Mouse (Mus musculus) ES-CJ7 (cell line): ENCODE results near the gene Sytl3.
"Not testable (repeated sequence)": the region's sequence is repeated elsewhere in the genome, so short reads cannot be mapped to it uniquely, and the experiment has no call there.

Experiments
- DNase-seq: peaks from one replicate; pipeline ENCODE4 v3.0.0; 2011; ENCODE audit warnings: low read depth, low spot score

The Sytl3 gene

DNA sequence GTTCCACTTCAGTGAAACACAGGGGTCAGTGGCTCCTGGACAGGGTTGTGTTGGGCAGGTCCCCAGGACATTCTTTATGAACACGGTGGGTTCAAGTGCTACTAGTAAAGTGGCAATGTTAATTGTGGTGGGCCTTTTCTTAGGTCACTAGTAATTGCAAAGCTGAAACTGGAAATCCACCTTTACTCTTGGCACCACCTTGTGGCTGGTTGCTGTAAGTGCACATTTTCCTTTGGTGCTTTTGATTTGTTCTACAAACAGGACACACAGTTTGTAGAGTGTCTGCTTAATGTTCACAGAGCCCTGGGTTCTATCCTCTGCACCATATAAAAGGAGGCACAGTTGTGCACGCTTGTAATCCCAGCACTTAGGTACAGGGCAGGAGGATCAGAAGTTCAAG, 32.7 kb downstream of the Sytl3 start:
- DNase-seq: peak; percentile 33

GRCm38 (mm10) chr17:6695712-6696111, 36.8 kb downstream of the Sytl3 start:
- not testable (repeated sequence) for DNase-seq

DNA sequence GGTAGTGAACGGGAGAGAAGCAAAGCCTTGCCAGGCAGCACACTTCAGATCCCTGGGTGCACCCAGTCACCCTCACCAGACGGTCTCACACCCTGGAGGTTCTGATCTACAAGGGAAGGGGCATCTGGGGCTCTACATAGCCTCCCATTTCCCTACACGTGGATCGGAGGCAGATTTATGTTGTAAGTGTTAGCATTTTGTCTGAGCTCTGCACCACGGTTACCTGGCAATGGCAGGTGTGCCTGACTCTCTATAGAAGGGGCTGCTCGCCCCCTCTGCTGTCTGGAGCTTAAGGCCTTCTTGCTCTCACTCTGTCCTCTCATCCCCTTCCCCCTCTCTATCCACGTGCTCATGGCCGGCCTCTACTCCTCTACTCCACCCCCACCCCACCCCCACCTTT, 37.6 kb downstream of the Sytl3 start:
- DNase-seq: peak; percentile 27

DNA sequence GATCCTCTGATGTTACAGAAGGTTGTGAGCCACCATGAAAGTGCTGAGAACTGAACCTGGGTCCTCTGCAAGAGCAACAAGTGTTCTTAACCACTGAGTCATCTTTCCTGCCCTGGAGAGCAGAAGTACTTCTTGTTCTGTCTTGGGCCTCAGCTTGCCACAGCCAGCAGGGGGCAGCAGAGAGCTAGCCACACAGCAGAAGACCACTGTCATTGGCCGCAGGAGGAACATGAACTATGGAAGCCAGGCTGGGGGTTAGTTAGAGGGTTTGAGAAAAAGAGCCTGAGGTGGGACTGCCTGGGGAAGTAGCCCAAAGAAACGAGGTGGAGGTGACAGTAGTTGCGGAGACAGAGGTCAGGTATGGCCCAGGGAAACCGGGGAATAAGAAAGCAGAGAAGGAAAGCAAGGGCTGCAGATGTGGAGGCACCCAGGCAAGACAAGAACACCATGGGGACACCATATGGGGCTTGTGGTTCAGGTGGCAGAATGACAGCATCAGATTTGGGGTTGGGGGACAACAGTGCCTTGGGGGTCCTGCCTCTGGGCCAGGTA, 38.4 kb downstream of the Sytl3 start:
- peak; percentile 65 for DNase-seq

GRCm38 (mm10) chr17:6699502-6699901, 40.6 kb downstream of the Sytl3 start:
- not testable (repeated sequence) for DNase-seq

- not testable (repeated sequence) for DNase-seq
Measured at GRCm38 (mm10) chr17:6700077-6700476, 41.2 kb downstream of the Sytl3 start.

GRCm38 (mm10) chr17:6702625-6703221, 43.8 kb downstream of the Sytl3 start:
- not testable (repeated sequence) for DNase-seq

DNA sequence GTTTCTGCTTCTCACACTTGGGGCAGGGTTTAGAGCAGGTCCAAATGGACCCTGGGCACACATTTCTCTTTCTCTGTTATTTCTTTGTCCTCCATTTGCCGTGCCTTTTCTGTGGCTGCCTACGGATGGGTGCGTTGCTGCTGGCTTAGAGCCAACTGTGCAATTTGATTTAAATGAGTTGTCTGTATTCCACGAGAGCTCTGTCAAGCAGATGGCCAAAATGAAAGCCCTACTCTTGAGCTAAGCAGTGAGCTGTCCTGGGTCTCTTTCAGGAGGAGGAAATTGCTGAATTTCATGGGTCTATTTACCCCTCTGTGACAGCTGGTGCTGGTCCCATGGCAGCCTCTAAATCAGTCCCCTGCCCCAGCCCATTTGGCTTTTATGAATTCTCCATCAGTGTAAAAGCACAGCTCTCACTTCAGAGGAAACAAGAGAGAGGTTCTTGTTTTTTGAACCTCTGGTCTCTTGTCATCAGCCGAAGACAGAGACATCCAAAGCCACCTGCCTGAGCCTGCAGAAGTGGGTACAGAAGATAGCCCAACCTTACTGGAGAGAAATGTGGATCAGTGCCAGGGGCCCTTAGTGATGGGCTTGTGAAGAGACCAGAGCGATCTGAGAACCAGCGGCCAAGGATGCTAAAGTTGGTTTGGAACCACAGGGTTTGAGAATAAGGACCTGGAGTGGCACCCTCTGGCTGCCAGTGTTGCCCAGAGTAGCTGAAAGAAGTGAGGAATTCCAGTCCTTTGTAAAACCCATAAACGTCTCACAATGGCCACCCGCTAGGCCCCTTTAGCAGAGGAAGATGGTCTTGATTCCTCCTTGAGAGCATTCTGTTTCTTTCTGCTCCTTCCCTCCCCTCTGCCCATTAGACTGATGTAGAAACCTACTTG, 44.7 kb downstream of the Sytl3 start:
- DNase-seq: not testable (repeated sequence)

DNA sequence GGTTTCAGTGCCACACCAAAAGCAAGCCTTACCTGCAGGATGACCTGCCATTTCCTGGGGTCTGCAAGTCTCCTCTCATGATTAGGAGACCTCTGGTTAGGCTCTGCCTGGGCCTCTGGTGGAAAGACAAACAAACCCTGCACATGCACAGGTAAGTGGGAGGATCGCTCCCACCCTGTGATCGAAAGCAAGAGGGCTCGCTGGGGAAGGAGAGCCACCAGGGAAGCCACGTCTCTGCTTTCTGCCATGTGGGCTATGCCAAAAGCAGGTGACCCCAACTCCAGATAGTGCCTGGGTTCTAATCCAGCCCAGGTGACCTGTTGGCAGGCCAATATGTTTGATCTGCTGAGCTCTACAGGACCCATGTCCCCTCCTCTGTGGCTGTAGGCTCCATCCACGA, 47.6 kb downstream of the Sytl3 start:
- not testable (repeated sequence) for DNase-seq

- DNase-seq: not testable (repeated sequence)
Measured at GRCm38 (mm10) chr17:6707422-6707821, 48.5 kb downstream of the Sytl3 start.

- DNase-seq: not testable (repeated sequence)
Measured at GRCm38 (mm10) chr17:6708194-6708593, 49.3 kb downstream of the Sytl3 start.

- DNase-seq: not testable (repeated sequence)
Measured at GRCm38 (mm10) chr17:6713483-6713882, 54.6 kb downstream of the Sytl3 start.

DNA sequence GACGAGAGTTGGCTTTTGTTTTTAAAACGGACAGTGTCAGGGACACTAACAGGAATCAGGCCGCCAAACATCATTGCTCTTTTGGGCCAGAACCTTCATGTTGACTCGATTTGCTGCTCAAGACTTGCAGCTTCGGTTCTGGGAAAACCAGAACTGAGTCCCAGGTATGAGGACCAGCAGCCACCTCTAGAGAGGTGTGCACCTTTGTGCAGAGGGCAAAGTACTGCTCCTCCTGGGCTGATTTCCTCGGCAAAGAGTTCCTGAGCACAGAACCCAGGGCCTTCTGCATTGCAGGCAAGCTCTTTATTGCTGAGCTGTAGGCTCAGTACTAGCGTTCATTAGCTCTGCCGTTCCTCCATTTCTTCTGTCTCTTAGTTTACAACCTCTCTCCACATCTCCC, 55.1 kb downstream of the Sytl3 start:
- not testable (repeated sequence) for DNase-seq

GRCm38 (mm10) chr17:6727996-6728610, 69.2 kb downstream of the Sytl3 start:
- DNase-seq: no peak

DNA sequence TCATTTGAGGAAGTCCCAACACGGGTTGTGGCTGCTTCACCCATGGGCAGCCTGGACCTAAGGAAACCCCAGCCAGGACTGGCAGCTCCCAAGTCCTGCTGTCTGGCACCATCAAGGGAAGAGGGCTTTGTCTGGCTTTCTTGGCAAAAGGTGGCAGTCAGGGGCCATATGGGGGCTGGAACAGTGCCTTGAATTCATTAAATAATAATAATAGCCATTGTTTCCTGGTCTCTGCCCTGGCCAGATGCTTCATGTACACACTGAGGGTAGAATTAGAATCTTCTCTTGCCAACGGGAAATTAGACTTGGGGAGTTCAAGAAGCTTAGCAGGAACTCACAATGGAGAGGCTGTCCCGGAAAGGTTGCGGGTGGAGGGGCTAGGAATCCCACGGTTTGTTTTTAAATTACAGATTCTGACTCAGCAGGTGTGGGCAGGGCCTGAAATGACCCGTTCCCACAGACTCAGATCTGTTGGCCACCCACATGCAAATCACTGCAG, 70.4 kb downstream of the Sytl3 start:
- no peak for DNase-seq

- no peak for DNase-seq
Measured at GRCm38 (mm10) chr17:6731132-6731531, 72.2 kb downstream of the Sytl3 start.

DNA sequence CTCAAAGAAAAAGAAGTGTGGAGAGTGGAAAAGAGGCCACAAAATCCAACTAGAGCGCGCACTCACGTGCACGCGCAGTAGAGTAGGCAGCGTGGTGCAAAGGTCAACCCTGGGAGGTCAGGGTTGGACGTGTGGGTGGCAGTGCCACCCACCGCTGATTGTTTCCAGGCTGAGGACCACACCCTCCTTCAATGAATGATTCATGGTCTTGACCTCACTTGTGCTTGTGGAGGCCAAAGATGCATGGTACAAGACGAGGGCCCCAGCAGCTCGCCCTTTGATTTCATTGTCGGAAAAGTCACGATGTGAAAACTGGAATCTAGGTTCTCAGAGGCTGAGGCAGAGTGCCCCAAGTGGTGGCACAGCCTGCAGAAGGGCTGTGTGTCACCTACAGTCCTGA, 72.7 kb downstream of the Sytl3 start:
- no peak for DNase-seq

- DNase-seq: no peak
Measured at GRCm38 (mm10) chr17:6732665-6733064, 73.8 kb downstream of the Sytl3 start.

DNA sequence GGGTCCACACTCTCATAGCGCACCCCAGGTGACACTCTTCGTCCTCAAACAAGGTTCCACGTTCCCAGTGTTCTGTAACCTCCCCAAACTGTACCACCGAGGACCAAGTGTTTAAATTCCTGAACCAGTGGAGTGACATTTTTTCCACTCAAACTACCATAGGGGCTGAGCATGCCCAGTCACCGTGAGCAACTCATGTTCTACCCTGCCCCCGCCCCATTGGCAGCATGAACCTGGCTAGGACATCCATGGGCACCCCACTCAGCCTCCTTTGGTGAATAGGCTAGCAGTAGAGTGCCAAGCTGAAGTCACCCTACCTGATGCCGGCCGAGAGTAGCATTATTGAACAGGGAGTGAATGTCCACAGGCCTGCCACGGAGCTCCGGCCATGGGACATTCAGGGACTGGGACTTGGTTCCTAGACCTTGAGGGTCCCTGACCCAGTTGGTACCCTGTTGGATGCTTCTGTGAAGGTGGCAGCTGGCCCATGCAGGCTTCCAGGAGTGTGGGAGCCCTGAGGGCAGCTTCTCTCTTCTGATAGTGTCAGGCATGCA, 74.5 kb downstream of the Sytl3 start:
- DNase-seq: no peak

GRCm38 (mm10) chr17:6734746-6735441, 76.0 kb downstream of the Sytl3 start:
- DNase-seq: no peak
